Mouse (Mus musculus) hindbrain, postnatal 0 days (tissue): Measurements from ENCODE around the gene Fancc. TPM values are rescaled to one million over a fixed set of nuclear protein-coding genes. Genes with fewer than 3 reads are reported as not detected.

Experiments used
- ATAC-seq: fragments of 200-750 bp; cut with Nextera tagmentation; 2 replicates; pipeline ENCODE4 v1.8.0; 2017; ENCODE audit warnings: mild to moderate bottlenecking, moderate TSS enrichment, moderate library complexity
- DNase-seq: peaks from one replicate; pipeline ENCODE4 v3.0.0-alpha.2; 2015; ENCODE audit warnings: low spot score
- H3K27ac ChIP-seq: fragments of 300-500 bp; sonication (generic); 2 replicates; pipeline ENCODE4 v1.5.1; 2014; ENCODE audit warnings: mild to moderate bottlenecking
- H3K27me3 ChIP-seq: fragments of 300-500 bp; sonication (generic); 2 replicates; pipeline ENCODE4 v1.6.1; 2014; ENCODE audit warnings: low read length, mixed read lengths; ENCODE audit not compliant: insufficient read depth
- H3K36me3 ChIP-seq: fragments of 300-500 bp; sonication (generic); 2 replicates; pipeline ENCODE4 v1.6.1; 2014; ENCODE audit warnings: low read length, mixed read lengths; ENCODE audit not compliant: insufficient read depth
- H3K4me1 ChIP-seq: fragments of 300-500 bp; sonication (generic); 2 replicates; pipeline ENCODE4 v1.6.1; 2014; ENCODE audit warnings: antibody characterized with exemption, low read length, mixed read lengths; ENCODE audit not compliant: insufficient read depth
- H3K4me2 ChIP-seq: fragments of 300-500 bp; sonication (generic); 2 replicates; pipeline ENCODE4 v1.6.1; 2014; ENCODE audit warnings: low read depth, mild to moderate bottlenecking, low read length, moderate library complexity, mixed read lengths
- H3K4me3 ChIP-seq: fragments of 300-500 bp; sonication (generic); 2 replicates; pipeline ENCODE4 v1.5.1; 2014; ENCODE audit warnings: low read length
- H3K9ac ChIP-seq: fragments of 300-500 bp; sonication (generic); replicated peaks from 2 replicates; pipeline ENCODE4 v1.6.1; 2014; ENCODE audit warnings: mild to moderate bottlenecking, low read length, moderate library complexity, mixed read lengths
- H3K9me3 ChIP-seq: fragments of 300-500 bp; sonication (generic); 2 replicates; pipeline ENCODE4 v1.6.1; 2016; ENCODE audit warnings: low read length, mixed read lengths
- CTCF ChIP-seq: IDR thresholded peaks from 2 replicates; pipeline ENCODE4 v1.5.1; 2016; ENCODE audit warnings: antibody characterized with exemption, control low read depth, low read depth
- WGBS: fragments of 180-500 bp; shearing (Covaris S2); extraction: QIAGEN DNeasy Blood & Tissue Kit; methylation state at CpG from one replicate; pipeline ENCODE4 v1.1.7; 2014; 5-methylcytosine and 5-hydroxymethylcytosine counted together
- polyA plus RNA-seq: library from polyadenylated mRNA; unstranded; fragments of >200 nt; fragmentation: Nextera tagmentation; extraction: Ambion mirVana; gene quantifications from 2 replicates; pipeline ENCODE4 v1.2.1, GENCODE M21; 2015
- total RNA-seq: library from RNA; depleted of rRNA; stranded (reverse); fragments of >200 nt; gene quantifications from 2 replicates; pipeline ENCODE4 v1.2.3, GENCODE M21; 2014

The Fancc gene
- total and polyA plus RNA-seq, 2 experiments from 2014 or later = 11.9 to 17.7 TPM

GRCm38 (mm10) chr13:63262168-63262957, 234.7 kb downstream of the Fancc start:
- Histone ChIP-seq H3K9ac (no peak overlapping the region), H3K9me3 (no peaks in the 10 kb centered on the region), H3K4me2 (no peak overlapping the region), H3K36me3 (no peaks in the 10 kb centered on the region), H3K4me3 (no peak overlapping the region), H3K27ac (no peak overlapping the region), H3K27me3 (no peaks in the 10 kb centered on the region), H3K4me1 (peaks cover 9% of the 10 kb centered on the region)
- no peak for DNase-seq
- TF ChIP-seq CTCF = no peak
- no peak for ATAC-seq
- 81% methylated on average over 1 of the region's 1 CpGs for WGBS

GRCm38 (mm10) chr13:63261676-63262075, 235.4 kb downstream of the Fancc start:
- ATAC-seq = no peak
- Histone ChIP-seq H3K27ac (no peak overlapping the region), H3K4me3 (no peak overlapping the region), H3K4me1 (peaks cover 9% of the 10 kb centered on the region), H3K4me2 (no peak overlapping the region), H3K9me3 (no peaks in the 10 kb centered on the region), H3K9ac (no peak overlapping the region), H3K36me3 (no peaks in the 10 kb centered on the region), H3K27me3 (no peaks in the 10 kb centered on the region)
- DNase-seq = no peak
- no peak for TF ChIP-seq CTCF
- WGBS = 96% methylated on average over 3 of the region's 3 CpGs

GRCm38 (mm10) chr13:63260753-63261631, 236.1 kb downstream of the Fancc start:
- peak overlapping the region; percentile 22; the same call in 1 of the 2 replicates for H3K27ac ChIP-seq
- no peaks in the 10 kb centered on the region for H3K9me3 ChIP-seq
- H3K9ac ChIP-seq = no peak overlapping the region
- DNase-seq (peak; percentile 81), ATAC-seq (peak; percentile 90)
- H3K27me3 ChIP-seq = no peaks in the 10 kb centered on the region
- no peak overlapping the region for H3K4me2 ChIP-seq
- no peaks in the 10 kb centered on the region for H3K36me3 ChIP-seq
- 54% methylated on average over 18 of the region's 18 CpGs for WGBS
- peaks cover 9% of the 10 kb centered on the region for H3K4me1 ChIP-seq
- no peak for TF ChIP-seq CTCF
- H3K4me3 ChIP-seq = no peak overlapping the region

- Histone ChIP-seq H3K4me2 (no peak overlapping the region), H3K4me3 (no peak overlapping the region), H3K9ac (no peak overlapping the region), H3K27ac (0 out of 2 replicates have a peak overlapping the region, but pooled peaks have one; percentile 12), H3K27me3 (no peaks in the 10 kb centered on the region), H3K36me3 (no peaks in the 10 kb centered on the region), H3K9me3 (no peaks in the 10 kb centered on the region), H3K4me1 (peaks cover 9% of the 10 kb centered on the region)
- no peak for ATAC-seq
- 24% methylated on average over 4 of the region's 4 CpGs for WGBS
- no peak for DNase-seq
- no peak for TF ChIP-seq CTCF
These were observed 236.9 kb downstream of the Fancc start for GRCm38 (mm10) chr13:63260133-63260532.

- Histone ChIP-seq H3K4me1 (peaks cover 9% of the 10 kb centered on the region), H3K27ac (no peak overlapping the region), H3K9ac (no peak overlapping the region), H3K9me3 (no peaks in the 10 kb centered on the region), H3K4me2 (no peak overlapping the region), H3K4me3 (no peak overlapping the region), H3K27me3 (no peaks in the 10 kb centered on the region), H3K36me3 (no peaks in the 10 kb centered on the region)
- 86% methylated on average over 4 of the region's 4 CpGs for WGBS
- TF ChIP-seq CTCF = no peak
- no peak for ATAC-seq
- DNase-seq = no peak
These were observed 238.4 kb downstream of the Fancc start for GRCm38 (mm10) chr13:63258671-63259070.

- no peaks in the 10 kb centered on the region for H3K36me3 ChIP-seq
- peaks cover 9% of the 10 kb centered on the region for H3K4me1 ChIP-seq
- H3K27ac ChIP-seq = no peak overlapping the region
- H3K9ac ChIP-seq = no peak overlapping the region
- H3K9me3 ChIP-seq = no peaks in the 10 kb centered on the region
- 79% methylated on average over 6 of the region's 6 CpGs for WGBS
- no peak overlapping the region for H3K4me2 ChIP-seq
- H3K27me3 ChIP-seq = no peaks in the 10 kb centered on the region
- no peak for TF ChIP-seq CTCF
- DNase-seq (no peak), ATAC-seq (no peak)
- H3K4me3 ChIP-seq = no peak overlapping the region
These were observed 238.9 kb downstream of the Fancc start for GRCm38 (mm10) chr13:63258167-63258582.
